Mouse (Mus musculus) gonadal fat pad, adult 2 months (tissue): ENCODE measurements at regions not wholly inside any gene's neighbourhood (a gene's known extent, or its start where the extent isn't known, plus 50 kb on each side); places are given as distances from the start of the nearest gene placed in this dataset.

Experiments
- DNase-seq: peaks from one replicate; pipeline ENCODE4 v3.0.0-alpha.2; 2012; ENCODE audit warnings: low read depth

GRCm38 (mm10) chr1:138343451-138343850 lies 69.9 kb downstream of the Atp6v1g3 start:
- no peak for DNase-seq

GRCm38 (mm10) chr1:138344920-138345319 lies 71.4 kb downstream of the Atp6v1g3 start:
- no peak for DNase-seq

DNA sequence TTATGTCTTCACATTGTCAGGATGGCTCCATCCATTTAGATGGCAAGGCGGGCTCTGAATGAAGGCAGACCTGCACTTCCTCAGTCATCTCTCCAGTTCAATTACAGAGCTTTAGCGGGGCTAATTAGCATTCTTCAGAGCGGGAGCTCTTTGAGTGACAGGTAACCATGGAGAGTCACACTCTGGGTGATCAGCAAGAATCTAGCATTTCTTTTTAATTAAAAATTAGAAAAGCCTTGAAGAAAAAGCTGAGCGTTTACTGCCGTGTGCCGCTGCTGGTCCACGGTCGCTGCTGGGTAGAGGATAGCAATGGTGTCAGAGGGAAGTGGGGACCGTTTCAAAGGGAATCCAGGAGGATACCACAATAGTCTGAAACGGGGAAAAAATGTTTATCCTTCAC lies 72.5 kb downstream of the Atp6v1g3 start:
- DNase-seq: no peak

- no peak for DNase-seq
Observed at GRCm38 (mm10) chr1:138346904-138347303, 73.4 kb downstream of the Atp6v1g3 start.

DNA sequence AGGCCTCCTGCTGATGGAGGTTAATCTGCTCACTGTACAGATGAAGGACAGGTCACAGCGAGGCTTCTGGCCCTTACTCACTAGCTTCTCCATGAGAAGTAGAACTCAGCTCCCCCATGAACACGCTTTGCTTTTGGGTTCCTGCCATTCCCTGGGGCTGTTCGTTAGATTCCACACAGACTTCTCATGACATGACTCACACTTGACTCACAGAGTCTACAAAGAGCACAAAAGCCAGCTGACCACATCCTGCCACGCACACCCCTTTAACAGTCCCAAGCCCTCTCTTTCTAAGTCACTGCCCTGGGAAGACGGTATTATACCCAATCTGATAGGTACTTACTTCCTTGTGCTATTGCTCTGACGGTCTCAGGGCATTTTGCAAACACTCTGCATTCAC lies 74.9 kb downstream of the Atp6v1g3 start:
- peak; percentile 8 for DNase-seq

GRCm38 (mm10) chr1:138349099-138349498 lies 75.6 kb downstream of the Atp6v1g3 start:
- DNase-seq: no peak

DNA sequence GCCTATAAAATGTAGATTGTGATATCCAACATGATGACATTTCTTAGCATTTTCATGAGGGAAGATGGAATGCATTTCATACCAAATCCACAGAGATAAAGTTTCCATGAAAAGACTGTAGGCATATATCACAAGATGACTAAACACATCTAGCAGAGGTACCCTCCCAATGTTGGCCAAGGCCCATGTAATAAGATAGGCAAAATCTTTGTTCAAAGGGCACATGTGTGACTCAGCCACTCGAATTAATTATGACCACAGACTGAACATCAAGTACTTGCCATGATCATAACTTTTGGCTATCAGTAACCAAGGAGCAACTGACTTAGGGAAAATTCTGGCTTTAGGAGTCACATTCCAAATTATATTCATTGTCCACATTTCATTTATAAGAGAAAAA lies 82.9 kb downstream of the Atp6v1g3 start:
- DNase-seq: no peak

GRCm38 (mm10) chr1:138362684-138363472 lies 89.3 kb downstream of the Atp6v1g3 start:
- no peak for DNase-seq

- no peak for DNase-seq
Observed at GRCm38 (mm10) chr1:138369953-138370482, 96.5 kb downstream of the Atp6v1g3 start.

GRCm38 (mm10) chr1:138371474-138371873 lies 97.9 kb downstream of the Atp6v1g3 start:
- DNase-seq: no peak

DNA sequence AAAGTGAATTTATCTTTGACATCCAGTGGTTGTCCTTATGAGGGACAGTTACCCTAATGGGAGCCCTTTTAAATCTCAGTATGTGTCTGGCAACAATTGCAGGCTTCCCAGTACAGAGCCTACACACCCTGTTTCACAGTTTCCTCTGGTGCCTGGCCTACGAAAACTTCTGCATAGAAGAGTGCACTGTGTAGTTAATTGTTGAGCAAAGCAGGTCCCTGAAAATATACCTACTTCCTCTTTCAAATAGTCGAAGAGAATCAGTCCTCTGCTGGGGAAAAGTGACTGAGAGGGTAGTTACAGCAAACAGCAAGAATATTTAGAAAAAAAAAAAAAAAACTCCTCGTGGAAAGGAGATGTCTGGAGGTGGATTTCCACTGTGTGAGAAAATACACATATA lies 110.6 kb downstream of the Atp6v1g3 start:
- no peak for DNase-seq

DNA sequence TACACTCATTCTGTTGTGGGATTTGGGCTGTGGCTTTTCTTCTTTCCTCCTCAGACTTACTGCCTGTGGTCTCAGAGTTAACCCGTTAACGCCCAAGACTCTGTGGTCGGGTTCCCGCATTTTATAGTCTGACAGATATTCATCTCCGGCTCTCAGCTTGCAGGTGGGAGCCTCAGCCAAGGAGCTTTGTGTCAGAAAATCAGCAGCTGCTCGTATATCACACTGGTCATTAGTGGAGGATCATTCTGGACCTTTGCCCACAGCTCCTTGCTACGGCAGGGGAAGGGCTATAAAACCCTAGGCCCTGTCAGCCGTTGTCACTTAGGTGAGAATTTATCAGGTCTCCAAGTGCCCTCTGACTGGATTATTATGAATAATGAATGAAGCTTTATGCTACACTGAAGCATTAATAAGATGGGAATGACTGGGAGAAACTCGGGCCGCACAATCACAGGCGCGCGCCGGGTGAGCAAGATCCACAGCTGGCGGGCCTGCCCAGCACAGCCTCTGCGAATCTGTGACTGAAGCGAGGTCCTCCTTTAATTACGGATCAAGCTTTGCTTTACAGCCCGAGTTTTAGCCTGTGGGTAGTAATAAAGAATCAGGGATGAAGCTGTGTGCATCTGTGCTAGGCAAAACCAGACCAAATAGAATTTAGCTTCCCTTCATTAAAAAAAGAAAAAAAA lies 111.8 kb downstream of the Atp6v1g3 start:
- no peak for DNase-seq

DNA sequence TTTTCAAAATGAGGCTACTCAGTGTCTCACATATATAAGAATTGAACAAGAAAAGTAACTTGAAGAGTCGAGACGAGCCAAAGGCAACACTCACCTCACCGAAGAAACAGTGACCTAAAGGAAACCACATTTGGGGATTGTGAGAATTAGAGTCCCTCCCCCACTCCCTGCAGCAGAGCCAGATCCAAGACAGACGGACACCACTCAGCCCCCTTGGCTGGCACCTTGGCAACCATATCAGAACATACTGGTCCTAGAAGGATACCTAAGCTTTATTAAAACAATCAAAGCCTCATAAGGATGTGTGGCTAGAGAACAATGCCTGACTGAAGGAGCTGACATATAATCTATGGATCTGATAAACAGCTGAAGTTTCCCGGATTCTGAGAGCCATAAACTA lies 112.5 kb downstream of the Atp6v1g3 start:
- DNase-seq: no peak

DNA sequence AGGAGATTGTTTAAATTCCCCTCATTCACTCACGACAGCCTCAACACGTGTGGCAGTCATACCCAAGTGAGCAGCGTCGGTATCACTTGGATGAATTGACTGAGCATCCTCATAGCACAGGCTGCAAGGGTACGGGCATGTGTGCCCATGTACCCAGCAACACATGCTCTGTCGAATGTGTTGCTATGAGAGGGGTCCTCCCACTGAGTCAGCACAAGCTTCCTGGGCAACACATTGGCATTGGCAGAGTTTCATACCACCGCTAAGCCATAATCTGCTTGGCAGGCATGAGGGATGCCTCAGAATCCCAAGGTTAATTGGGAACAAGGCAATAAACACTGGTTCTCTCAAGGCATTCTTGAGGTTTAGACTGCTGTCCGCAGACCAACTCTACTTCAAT lies 115.1 kb downstream of the Atp6v1g3 start:
- DNase-seq: no peak

- no peak for DNase-seq
Observed at GRCm38 (mm10) chr1:138389676-138390075, 116.1 kb downstream of the Atp6v1g3 start.

- DNase-seq: no peak
Observed at GRCm38 (mm10) chr1:138418610-138419009, 145.1 kb downstream of the Atp6v1g3 start.

- no peak for DNase-seq
Observed at GRCm38 (mm10) chr1:138427416-138427815, 153.9 kb downstream of the Atp6v1g3 start.
